Mouse (Mus musculus) MEL (cell line): ENCODE results near the gene Zkscan7. TPM values are rescaled to one million over a fixed set of nuclear protein-coding genes. Genes with fewer than 3 reads are reported as not detected.

ENCODE experiments used
- DNase-seq: peaks from one replicate; pipeline ENCODE4 v3.0.0; 2011; ENCODE audit warnings: low read depth, low spot score
- H3K27ac ChIP-seq: 2 replicates; pipeline ENCODE4 v1.5.1; 2012; ENCODE audit warnings: low read depth, mild to moderate bottlenecking, control low read depth, low read length, moderate library complexity; ENCODE audit not compliant: control insufficient read depth
- H3K27me3 ChIP-seq, 2 experiments: fragments of 150-350 bp in 1 of 2; sonication (generic) in 1 of 2; 2 replicates each; pipeline ENCODE4 v1.6.1; 2012; ENCODE audit warnings: low read length in 2 of 2, mild to moderate bottlenecking in 2 of 2, improper control_type of control experiment in 1 of 2, moderate library complexity in 1 of 2; ENCODE audit not compliant: insufficient read depth in 2 of 2, control insufficient read depth in 1 of 2
- H3K36me3 ChIP-seq, 2 experiments: 2 replicates each; pipeline ENCODE4 v1.6.1; 2012 to 2014; ENCODE audit warnings: low read length in 2 of 2, improper control_type of control experiment in 1 of 2, inconsistent platforms in 1 of 2, mild to moderate bottlenecking in 1 of 2; ENCODE audit not compliant: insufficient read depth in 2 of 2, control insufficient read depth in 1 of 2
- H3K4me1 ChIP-seq, 2 experiments: fragments of 150-350 bp in 1 of 2; sonication (generic) in 1 of 2; 2 replicates each; pipeline ENCODE4 v1.6.1; 2012; ENCODE audit warnings: low read length in 2 of 2, improper control_type of control experiment in 1 of 2, mild to moderate bottlenecking in 1 of 2; ENCODE audit not compliant: insufficient read depth in 2 of 2, control insufficient read depth in 1 of 2
- H3K4me3 ChIP-seq, 2 experiments: fragments of 150-350 bp in 1 of 2; sonication (generic) in 1 of 2; 2 replicates each; pipeline ENCODE4 v1.5.1; 2012; ENCODE audit warnings: low read depth in 2 of 2, low read length in 2 of 2, mild to moderate bottlenecking in 2 of 2, moderate library complexity in 2 of 2, control low read depth in 1 of 2, improper control_type of control experiment in 1 of 2; ENCODE audit not compliant: control insufficient read depth in 1 of 2, insufficient read depth in 1 of 2
- H3K79me2 ChIP-seq: 2 replicates; pipeline ENCODE4 v1.6.1; 2012; ENCODE audit warnings: mild to moderate bottlenecking, low read length, moderate library complexity; ENCODE audit not compliant: control insufficient read depth, poor library complexity, insufficient read depth
- H3K9ac ChIP-seq: 2 replicates; pipeline ENCODE4 v1.6.1; 2012; ENCODE audit warnings: low read depth, mild to moderate bottlenecking, control low read depth, low read length, moderate library complexity; ENCODE audit not compliant: control insufficient read depth, poor library complexity, severe bottlenecking
- H3K9me3 ChIP-seq: fragments of 150-350 bp; sonication (generic); replicated peaks from 2 replicates; pipeline ENCODE4 v1.6.1; 2012; ENCODE audit warnings: mild to moderate bottlenecking, low read length, improper control_type of control experiment, moderate library complexity; ENCODE audit not compliant: insufficient read depth
- CHD1 ChIP-seq: IDR thresholded peaks from 2 replicates; pipeline ENCODE4 v1.6.1; 2012; ENCODE audit warnings: low read depth, mild to moderate bottlenecking, inconsistent platforms, low read length, improper control_type of control experiment
- CTCF ChIP-seq, 3 experiments: IDR thresholded peaks in 2 of 3; conservative IDR thresholded peaks in 1 of 3; 2 replicates each; pipeline ENCODE4 v1.5.1; 2011 to 2012; ENCODE audit warnings: low read length in 3 of 3, low read depth in 2 of 3, mild to moderate bottlenecking in 2 of 3, improper control_type of control experiment in 1 of 3, inconsistent platforms in 1 of 3, mixed read lengths in 1 of 3, moderate library complexity in 1 of 3; ENCODE audit not compliant: control insufficient read depth in 1 of 3, insufficient read depth in 1 of 3, poor library complexity in 1 of 3, severe bottlenecking in 1 of 3
- E2F4 ChIP-seq: IDR thresholded peaks from 2 replicates; pipeline ENCODE4 v1.6.1; 2011; ENCODE audit warnings: low read depth, low read length, improper control_type of control experiment, borderline replicate concordance
- ELF1 ChIP-seq: IDR thresholded peaks from 2 replicates; pipeline ENCODE4 v1.6.1; 2014; ENCODE audit warnings: low read depth, mild to moderate bottlenecking, inconsistent platforms, low read length, improper control_type of control experiment, moderate library complexity
- ETS1 ChIP-seq: IDR thresholded peaks from 2 replicates; pipeline ENCODE4 v1.6.1; 2012; ENCODE audit warnings: low read depth, mild to moderate bottlenecking, inconsistent platforms, low read length, improper control_type of control experiment, moderate library complexity
- GABPA ChIP-seq: IDR thresholded peaks from 2 replicates; pipeline ENCODE4 v1.6.1; 2012; ENCODE audit warnings: low read depth, mild to moderate bottlenecking, inconsistent platforms, low read length, improper control_type of control experiment, moderate library complexity
- GATA1 ChIP-seq: IDR thresholded peaks from 2 replicates; pipeline ENCODE4 v1.6.1; 2011; ENCODE audit warnings: low read depth, low read length, improper control_type of control experiment
- KAT2A ChIP-seq: conservative IDR thresholded peaks from 2 replicates; pipeline ENCODE4 v1.6.1; 2012; ENCODE audit warnings: low read depth, low read length, improper control_type of control experiment, inconsistent platforms
- MAX ChIP-seq: IDR thresholded peaks from 2 replicates; pipeline ENCODE4 v1.6.1; 2011; ENCODE audit warnings: low read length, improper control_type of control experiment
- MEF2A ChIP-seq: IDR thresholded peaks from 2 replicates; pipeline ENCODE4 v1.6.1; 2014; ENCODE audit warnings: low read depth, mild to moderate bottlenecking, inconsistent platforms, low read length, improper control_type of control experiment; ENCODE audit not compliant: poor library complexity, insufficient replicate concordance, severe bottlenecking; ENCODE audit errors: extremely low read depth
- MYB ChIP-seq: IDR thresholded peaks from 2 replicates; pipeline ENCODE4 v1.6.1; 2011; ENCODE audit warnings: mild to moderate bottlenecking, low read depth, low read length, improper control_type of control experiment
- MYC ChIP-seq: IDR thresholded peaks from 2 replicates; pipeline ENCODE4 v1.6.1; 2011; ENCODE audit warnings: low read depth, mild to moderate bottlenecking, low read length, improper control_type of control experiment, moderate library complexity
- POLR2A ChIP-seq, 2 experiments: IDR thresholded peaks; 2 replicates each; pipeline ENCODE4 v1.6.1; 2011 to 2012; ENCODE audit warnings: low read length in 2 of 2, mild to moderate bottlenecking in 2 of 2, control low read depth in 1 of 2, improper control_type of control experiment in 1 of 2, low read depth in 1 of 2, moderate library complexity in 1 of 2; ENCODE audit not compliant: control insufficient read depth in 1 of 2, insufficient read depth in 1 of 2, poor library complexity in 1 of 2
- POLR2AphosphoS2 ChIP-seq: IDR thresholded peaks from 2 replicates; pipeline ENCODE4 v1.6.1; 2011; ENCODE audit warnings: low read length, improper control_type of control experiment
- POLR2AphosphoS5 ChIP-seq: IDR thresholded peaks from 2 replicates; pipeline ENCODE4 v1.6.1; 2012; ENCODE audit warnings: low read depth, borderline replicate concordance, mild to moderate bottlenecking, inconsistent platforms, low read length, moderate library complexity, mixed read lengths
- RAD21 ChIP-seq: IDR thresholded peaks from 2 replicates; pipeline ENCODE4 v1.6.1; 2011; ENCODE audit warnings: mild to moderate bottlenecking, low read depth, low read length, improper control_type of control experiment
- RCOR1 ChIP-seq: IDR thresholded peaks from 2 replicates; pipeline ENCODE4 v1.6.1; 2012; ENCODE audit warnings: low read depth, mild to moderate bottlenecking, inconsistent platforms, low read length, improper control_type of control experiment
- USF1 ChIP-seq: IDR thresholded peaks from 2 replicates; pipeline ENCODE4 v1.6.1; 2014; ENCODE audit warnings: low read depth, mild to moderate bottlenecking, inconsistent platforms, low read length, improper control_type of control experiment, moderate library complexity
- USF2 ChIP-seq, 2 experiments: IDR thresholded peaks; 2 replicates each; pipeline ENCODE4 v1.6.1; 2011 to 2012; ENCODE audit warnings: improper control_type of control experiment in 2 of 2, low read length in 2 of 2, borderline replicate concordance in 1 of 2, inconsistent platforms in 1 of 2, low read depth in 1 of 2, mild to moderate bottlenecking in 1 of 2; ENCODE audit not compliant: insufficient read depth in 1 of 2
- ZC3H11A ChIP-seq: IDR thresholded peaks from 2 replicates; pipeline ENCODE4 v1.6.1; 2012; ENCODE audit warnings: low read depth, mild to moderate bottlenecking, inconsistent platforms, low read length, improper control_type of control experiment
- ZKSCAN1 ChIP-seq: IDR thresholded peaks from 2 replicates; pipeline ENCODE4 v1.6.1; 2012; ENCODE audit warnings: low read depth, mild to moderate bottlenecking, inconsistent platforms, low read length, improper control_type of control experiment, moderate library complexity
- ZNF384 ChIP-seq: IDR thresholded peaks from 2 replicates; pipeline ENCODE4 v1.6.1; 2012; ENCODE audit warnings: low read depth, mild to moderate bottlenecking, inconsistent platforms, low read length, improper control_type of control experiment
- polyA plus RNA-seq, 2 experiments: library from polyadenylated mRNA; stranded (reverse) in 1 of 2; unstranded in 1 of 2; fragments of >175 nt in 1 of 2; fragments of >200 nt in 1 of 2; gene quantifications; 2 replicates each; pipeline versions ENCODE4 v1.2.1 to v1.2.4; 2012; ENCODE audit warnings: low replicate concordance in 2 of 2, low read depth in 1 of 2; ENCODE audit not compliant: insufficient read length in 2 of 2, insufficient read depth in 1 of 2, missing spikeins in 1 of 2
- total RNA-seq: library from RNA; depleted of rRNA; stranded (reverse); fragments of 300-350 nt; gene quantifications from 2 replicates; pipeline ENCODE4 v1.2.3, GENCODE M21; 2012

Zkscan7 gene
- total and polyA plus RNA-seq, 3 experiments, result 0.85 to 1.3 TPM; not detected in 1

DNA sequence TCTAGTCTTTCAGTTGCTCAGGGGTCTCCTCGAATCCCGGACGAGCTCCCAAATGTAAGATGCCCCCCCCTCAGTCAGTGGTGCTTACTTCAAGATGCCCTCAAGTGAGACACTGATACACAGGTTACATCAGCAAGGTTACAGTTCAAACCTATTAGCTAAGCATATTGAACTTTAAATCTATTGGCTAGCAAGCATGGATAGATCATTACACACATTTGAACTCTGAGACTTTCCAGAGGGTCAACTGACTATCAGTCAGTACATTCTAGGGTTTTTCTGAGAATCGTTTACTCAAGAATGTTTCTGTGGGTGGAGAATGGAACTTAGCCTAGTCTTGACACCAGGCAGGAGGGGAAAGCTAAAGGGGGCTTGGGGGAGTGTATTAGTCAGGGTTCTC is 12.9 kb upstream of the Zkscan7 start:
- no peak overlapping the region for H3K4me3 ChIP-seq
- H3K9ac ChIP-seq, result no peak overlapping the region
- no peaks in the 10 kb centered on the region; a peak in 1 of 4 replicates for H3K27me3 ChIP-seq
- no peaks in the 10 kb centered on the region for H3K36me3 ChIP-seq
- H3K9me3 ChIP-seq, result no peaks in the 10 kb centered on the region
- no peak for TF ChIP-seq ELF1
- TF ChIP-seq USF1, result no peak
- no peak for TF ChIP-seq KAT2A
- TF ChIP-seq ZC3H11A, result no peak
- TF ChIP-seq, all 39 proteins: peak for 0
- no peak overlapping the region for H3K27ac ChIP-seq
- H3K4me1 ChIP-seq, result no peaks in the 10 kb centered on the region
- H3K79me2 ChIP-seq, result no peaks in the 10 kb centered on the region
- no peak for DNase-seq

- Histone ChIP-seq H3K9me3 (no peaks in the 10 kb centered on the region), H3K27me3 (no peaks in the 10 kb centered on the region), H3K9ac (no peak overlapping the region), H3K36me3 (no peaks in the 10 kb centered on the region), H3K27ac (no peak overlapping the region), H3K4me1 (no peaks in the 10 kb centered on the region), H3K79me2 (no peaks in the 10 kb centered on the region), H3K4me3 (no peak overlapping the region)
- TF ChIP-seq GATA1 (no peak), E2F4 (no peak), POLR2A (IDR thresholded peaks at IDR 0.05; ENCODE audit: control insufficient read depth in 1 of 2, insufficient read depth in 1 of 2, low read depth in 1 of 2, low read length in 2 of 2, poor library complexity in 1 of 2) (no peak), MYC (no peak), USF2 (IDR thresholded peaks at IDR 0.05; ENCODE audit: borderline replicate concordance in 1 of 2, insufficient read depth in 1 of 2, low read depth in 1 of 2, low read length in 2 of 2) (no peak), ZKSCAN1 (no peak), USF1 (no peak), MAX (no peak), ELF1 (no peak), CHD1 (no peak)
- DNase-seq, result no peak
Measured at GRCm38 (mm10) chr9:122874653-122875052, 10.8 kb upstream of the Zkscan7 start.

DNA sequence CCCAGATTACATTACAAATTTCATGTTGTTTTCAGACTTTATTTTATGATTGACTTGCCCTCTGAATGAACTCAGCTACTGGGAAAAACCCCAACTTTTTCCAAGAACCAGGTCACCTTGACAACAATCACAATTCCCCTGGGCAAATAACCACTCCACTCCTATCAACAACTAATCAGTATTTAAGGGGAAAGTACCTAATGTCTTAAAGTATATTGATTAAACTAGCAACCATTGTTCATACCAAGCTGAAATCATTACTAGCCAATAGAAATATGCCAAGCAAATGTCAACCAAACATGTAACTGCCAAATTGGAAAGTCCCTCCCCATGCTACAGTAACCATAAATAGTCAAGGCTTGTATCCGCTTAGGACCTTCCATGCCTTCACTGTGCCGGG is 10.3 kb upstream of the Zkscan7 start:
- no peaks in the 10 kb centered on the region for H3K9me3 ChIP-seq
- no peaks in the 10 kb centered on the region for H3K27me3 ChIP-seq
- H3K4me1 ChIP-seq, result no peaks in the 10 kb centered on the region
- H3K9ac ChIP-seq, result no peak overlapping the region
- no peak overlapping the region for H3K27ac ChIP-seq
- H3K4me3 ChIP-seq, result no peak overlapping the region
- DNase-seq, result no peak
- no peaks in the 10 kb centered on the region for H3K79me2 ChIP-seq
- H3K36me3 ChIP-seq, result no peaks in the 10 kb centered on the region
- TF ChIP-seq MAX (no peak), RAD21 (no peak), E2F4 (no peak), CTCF (IDR thresholded peaks at IDR 0.05 in 2 of 3, conservative IDR thresholded peaks at IDR 0.05 in 1 of 3; ENCODE audit: control insufficient read depth in 1 of 3, insufficient read depth in 1 of 3, low read depth in 2 of 3, low read length in 3 of 3, poor library complexity in 1 of 3, severe bottlenecking in 1 of 3) (no peak), POLR2AphosphoS2 (no peak), POLR2AphosphoS5 (no peak), ETS1 (no peak), ZNF384 (no peak), MEF2A (no peak), GABPA (no peak), ZC3H11A (no peak), ELF1 (no peak), KAT2A (no peak), RCOR1 (no peak), USF1 (no peak), MYB (no peak)
